Mouse (Mus musculus) heart, embryonic 11.5 days (tissue): ENCODE results near the gene Zbtb20. TPM values are rescaled to one million over a fixed set of nuclear protein-coding genes. Genes with fewer than 3 reads are reported as not detected.

Source experiments
- ATAC-seq: fragments of 200-750 bp; cut with Nextera tagmentation; replicated peaks from 2 replicates; pipeline ENCODE4 v1.8.0; 2017; ENCODE audit warnings: moderate library complexity; ENCODE audit not compliant: insufficient number of reproducible peaks, low FRiP score, low TSS enrichment
- H3K27ac ChIP-seq: fragments of 300-500 bp; sonication (generic); 2 replicates; pipeline ENCODE4 v1.5.1; 2014; ENCODE audit warnings: mild to moderate bottlenecking, low read depth, low read length
- H3K27me3 ChIP-seq: fragments of 300-500 bp; sonication (generic); 2 replicates; pipeline ENCODE4 v1.6.1; 2014; ENCODE audit warnings: mild to moderate bottlenecking, low read length, mixed read lengths; ENCODE audit not compliant: control insufficient read depth, insufficient read depth
- H3K36me3 ChIP-seq: fragments of 300-500 bp; sonication (generic); 2 replicates; pipeline ENCODE4 v1.6.1; 2014; ENCODE audit warnings: mild to moderate bottlenecking, low read length, moderate library complexity, mixed read lengths; ENCODE audit not compliant: control insufficient read depth, insufficient read depth
- H3K4me1 ChIP-seq: fragments of 300-500 bp; sonication (generic); 2 replicates; pipeline ENCODE4 v1.6.1; 2014; ENCODE audit warnings: low read length; ENCODE audit not compliant: control insufficient read depth, insufficient read depth
- H3K4me2 ChIP-seq: fragments of 300-500 bp; sonication (generic); 2 replicates; pipeline ENCODE4 v1.6.1; 2014; ENCODE audit warnings: mild to moderate bottlenecking, moderate library complexity
- H3K4me3 ChIP-seq: fragments of 300-500 bp; sonication (generic); 2 replicates; pipeline ENCODE4 v1.5.1; 2014; ENCODE audit warnings: low read depth, low read length
- H3K9ac ChIP-seq: fragments of 300-500 bp; sonication (generic); 2 replicates; pipeline ENCODE4 v1.6.1; 2014; ENCODE audit warnings: mild to moderate bottlenecking, low read depth, low read length, moderate library complexity
- H3K9me3 ChIP-seq: fragments of 300-500 bp; sonication (generic); replicated peaks from 2 replicates; pipeline ENCODE4 v1.6.1; 2016; ENCODE audit warnings: low read length; ENCODE audit not compliant: control insufficient read depth
- WGBS: fragments of 180-500 bp; shearing (Covaris S2); extraction: QIAGEN DNeasy Blood & Tissue Kit; methylation state at CpG from one replicate; pipeline ENCODE4 v1.1.7; 2014; ENCODE audit not compliant: insufficient replicate concordance; 5-methylcytosine and 5-hydroxymethylcytosine counted together
- polyA plus RNA-seq: library from polyadenylated mRNA; unstranded; fragments of >200 nt; fragmentation: Nextera tagmentation; extraction: Ambion mirVana; gene quantifications from 2 replicates; pipeline ENCODE4 v1.2.1, GENCODE M21; 2014

The Zbtb20 gene
- polyA plus RNA-seq, 1 experiment from 2014 or later = 39.0 TPM

DNA sequence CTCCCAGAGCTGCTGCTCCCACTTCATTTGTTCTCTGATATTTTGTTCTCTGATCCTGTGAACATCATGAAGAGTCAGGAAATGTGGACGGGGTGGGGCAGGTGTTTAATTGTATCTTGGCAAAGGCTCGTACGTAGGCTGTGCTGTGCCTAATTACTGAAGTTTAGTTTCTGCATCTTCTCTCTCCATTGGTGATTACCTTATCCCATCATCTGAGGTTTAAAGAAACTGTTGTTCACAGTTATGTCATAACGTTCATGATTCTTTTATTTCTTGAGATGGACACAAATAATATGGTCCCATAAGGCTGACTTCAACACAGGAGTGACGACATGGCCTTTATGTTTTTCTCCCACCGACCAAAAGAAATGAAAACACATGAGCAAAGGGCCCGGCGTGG lies 582.1 kb downstream of the Zbtb20 start:
- Histone ChIP-seq H3K27ac (no peak overlapping the region), H3K9me3 (no peaks in the 10 kb centered on the region), H3K27me3 (no peaks in the 10 kb centered on the region), H3K4me1 (no peaks in the 10 kb centered on the region), H3K36me3 (no peaks in the 10 kb centered on the region), H3K4me2 (no peak overlapping the region), H3K9ac (no peak overlapping the region), H3K4me3 (no peak overlapping the region)
- WGBS = 84% methylated on average over 8 of the region's 8 CpGs
- no peak for ATAC-seq

DNA sequence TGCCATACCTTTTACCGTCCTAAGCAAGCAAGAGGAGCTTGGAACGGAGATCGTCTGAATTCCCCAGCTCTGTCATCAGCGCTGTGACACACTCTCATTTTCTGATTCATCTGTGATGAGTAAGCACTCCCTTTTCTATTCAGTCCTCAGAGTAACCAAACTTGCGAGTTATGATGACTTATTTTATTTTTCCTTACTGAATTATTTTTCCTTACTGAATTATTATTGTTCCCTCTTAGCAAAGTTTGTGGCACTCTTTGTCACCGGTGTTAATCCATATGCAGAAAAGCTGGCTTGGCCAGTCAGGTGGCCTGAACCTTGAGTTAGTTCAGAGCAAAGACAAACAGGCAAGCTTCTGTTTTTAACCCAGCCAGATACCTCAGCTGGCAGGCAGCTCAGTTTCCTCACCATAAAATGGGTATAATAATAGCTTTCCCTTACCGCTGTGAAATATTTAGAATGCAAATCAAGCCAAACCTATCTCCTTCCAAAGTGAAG lies 583.1 kb downstream of the Zbtb20 start:
- no peaks in the 10 kb centered on the region for H3K4me1 ChIP-seq
- no peak overlapping the region for H3K27ac ChIP-seq
- no peak overlapping the region for H3K4me2 ChIP-seq
- H3K4me3 ChIP-seq = no peak overlapping the region
- WGBS = 63% methylated on average over 7 of the region's 7 CpGs
- H3K36me3 ChIP-seq = no peaks in the 10 kb centered on the region
- no peaks in the 10 kb centered on the region for H3K9me3 ChIP-seq
- no peak for ATAC-seq
- no peak overlapping the region for H3K9ac ChIP-seq
- no peaks in the 10 kb centered on the region for H3K27me3 ChIP-seq

DNA sequence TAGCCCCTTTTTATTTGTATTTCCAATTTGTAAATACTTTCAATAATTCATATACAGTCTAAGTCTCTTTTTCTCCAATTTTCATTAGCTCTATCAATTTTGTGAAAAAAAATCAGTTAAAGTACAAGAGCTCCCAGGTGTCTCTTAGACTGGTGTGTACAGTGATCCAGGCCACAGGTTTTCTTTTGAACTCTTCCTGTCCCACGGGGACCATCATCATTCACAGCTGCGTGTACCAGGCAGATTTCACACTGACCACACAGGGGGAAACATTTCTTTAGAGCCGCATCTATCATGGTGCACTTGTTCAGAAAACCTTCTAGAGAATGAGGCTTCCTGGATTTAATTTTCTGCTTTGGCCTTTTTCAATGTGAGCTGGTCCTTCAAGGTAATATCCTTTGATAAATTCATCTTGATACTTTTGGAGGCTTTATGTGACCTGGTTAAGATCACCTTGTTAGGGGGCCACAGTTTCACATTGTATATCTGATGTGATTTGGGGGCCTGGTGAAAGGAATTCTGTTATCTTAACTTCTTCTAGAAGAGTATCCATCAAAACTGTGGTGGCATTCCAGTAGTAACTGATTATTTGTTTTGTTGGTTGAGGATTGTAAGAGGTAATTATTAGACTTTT lies 586.2 kb downstream of the Zbtb20 start:
- Histone ChIP-seq H3K9me3 (no peaks in the 10 kb centered on the region), H3K4me1 (peaks cover 10% of the 10 kb centered on the region), H3K27me3 (no peaks in the 10 kb centered on the region), H3K4me3 (no peak overlapping the region), H3K27ac (no peak overlapping the region), H3K9ac (no peak overlapping the region), H3K4me2 (no peak overlapping the region), H3K36me3 (no peaks in the 10 kb centered on the region)
- 88% methylated on average over 3 of the region's 3 CpGs for WGBS
- no peak for ATAC-seq

DNA sequence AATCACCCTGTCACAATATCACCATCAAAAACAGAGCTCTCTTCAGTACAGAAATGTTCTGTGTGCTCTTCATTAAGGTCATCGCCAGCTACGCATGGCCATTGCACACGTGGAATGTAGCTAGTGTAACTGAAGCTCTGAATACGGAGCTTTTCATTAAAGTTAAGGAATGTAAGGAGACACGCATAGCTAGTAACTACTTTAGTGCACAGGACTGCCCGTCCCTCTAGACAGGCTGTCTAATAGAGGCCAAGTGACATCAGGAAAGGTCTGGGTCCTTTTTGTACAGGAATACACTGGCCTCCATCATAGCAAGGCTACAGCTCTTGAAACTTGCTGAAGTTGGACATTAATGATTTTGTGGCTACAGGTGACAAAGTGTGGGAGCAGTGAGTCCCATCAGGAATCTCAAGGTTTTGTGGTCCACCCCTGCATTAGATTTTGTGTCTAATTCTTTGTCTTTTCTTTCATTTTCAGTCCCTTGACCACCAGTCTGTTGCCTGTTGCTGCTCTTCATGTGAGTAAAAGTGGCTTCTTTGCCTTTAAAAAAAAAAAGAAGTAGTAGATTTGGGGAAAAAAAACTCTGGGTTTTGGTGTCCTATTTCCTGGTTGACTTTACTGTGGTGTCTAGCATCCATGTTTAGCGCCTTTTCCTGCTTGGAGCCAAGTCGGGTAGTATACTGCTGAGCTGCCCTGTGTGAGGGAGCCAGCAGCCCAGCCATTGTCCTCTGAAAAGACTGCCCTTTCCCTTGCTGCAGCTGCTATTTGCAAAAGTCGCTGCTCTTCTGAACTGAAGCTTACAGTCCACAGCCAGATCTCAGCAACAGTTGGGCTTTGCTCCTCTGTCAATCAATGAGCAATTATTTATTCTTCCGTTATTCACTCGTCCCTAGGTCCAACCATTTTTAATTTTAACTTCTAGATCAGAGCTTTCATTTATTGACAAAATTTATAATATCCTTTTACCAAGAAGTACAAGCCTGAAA lies 587.1 kb downstream of the Zbtb20 start:
- H3K27ac ChIP-seq = no peak overlapping the region

DNA sequence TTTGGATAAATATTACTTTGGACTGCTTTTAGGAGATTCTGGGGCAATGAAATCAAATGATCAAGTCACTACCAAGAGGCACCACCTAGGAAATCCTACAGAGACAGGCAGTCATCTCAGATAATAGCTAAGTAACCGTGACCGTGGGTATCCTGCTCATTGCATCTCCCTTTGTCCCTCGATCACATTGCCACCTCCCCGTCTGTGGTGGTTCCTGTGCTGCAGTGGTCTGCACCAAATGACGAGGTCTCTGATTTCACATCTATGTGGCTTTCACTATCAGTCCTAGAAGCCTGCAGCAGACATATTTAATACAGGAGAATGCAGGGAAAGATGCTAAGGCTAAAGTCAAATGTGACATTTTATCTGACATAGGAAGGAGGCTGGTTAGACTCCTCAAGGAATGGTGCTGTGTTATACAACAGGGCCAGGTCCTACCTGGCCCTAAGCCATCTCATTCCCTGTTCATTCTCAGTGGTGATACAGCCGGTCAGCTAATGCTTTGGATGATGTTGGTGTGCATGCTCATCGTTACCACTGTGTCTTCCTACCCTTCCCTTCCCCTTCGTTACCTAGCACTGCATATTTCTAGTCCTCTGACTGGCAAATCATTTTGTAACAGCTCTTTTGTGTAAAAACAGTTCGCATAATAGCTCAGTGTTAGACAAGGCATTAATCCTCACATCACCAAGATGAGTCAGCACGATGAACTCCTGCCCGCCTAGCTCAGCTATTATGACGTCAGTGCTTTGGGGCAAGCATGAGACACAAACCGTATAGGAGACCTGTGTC lies 588.2 kb downstream of the Zbtb20 start:
- Histone ChIP-seq H3K27ac (no peak overlapping the region), H3K9me3 (no peaks in the 10 kb centered on the region), H3K9ac (no peak overlapping the region), H3K4me3 (no peak overlapping the region), H3K27me3 (no peaks in the 10 kb centered on the region), H3K4me1 (peaks cover 10% of the 10 kb centered on the region), H3K4me2 (no peak overlapping the region), H3K36me3 (no peaks in the 10 kb centered on the region)
- WGBS = 73% methylated on average over 13 of the region's 13 CpGs
- no peak for ATAC-seq

More for the DNA sequence above, 587.1 kb downstream of the Zbtb20 start:
- no peaks in the 10 kb centered on the region for H3K9me3 ChIP-seq
- 64% methylated on average over 11 of the region's 11 CpGs for WGBS
- H3K4me1 ChIP-seq = peaks cover 10% of the 10 kb centered on the region
- H3K27me3 ChIP-seq = no peaks in the 10 kb centered on the region
- H3K4me3 ChIP-seq = no peak overlapping the region
- no peak for ATAC-seq
- no peak overlapping the region for H3K4me2 ChIP-seq
- no peaks in the 10 kb centered on the region for H3K36me3 ChIP-seq
- no peak overlapping the region for H3K9ac ChIP-seq

DNA sequence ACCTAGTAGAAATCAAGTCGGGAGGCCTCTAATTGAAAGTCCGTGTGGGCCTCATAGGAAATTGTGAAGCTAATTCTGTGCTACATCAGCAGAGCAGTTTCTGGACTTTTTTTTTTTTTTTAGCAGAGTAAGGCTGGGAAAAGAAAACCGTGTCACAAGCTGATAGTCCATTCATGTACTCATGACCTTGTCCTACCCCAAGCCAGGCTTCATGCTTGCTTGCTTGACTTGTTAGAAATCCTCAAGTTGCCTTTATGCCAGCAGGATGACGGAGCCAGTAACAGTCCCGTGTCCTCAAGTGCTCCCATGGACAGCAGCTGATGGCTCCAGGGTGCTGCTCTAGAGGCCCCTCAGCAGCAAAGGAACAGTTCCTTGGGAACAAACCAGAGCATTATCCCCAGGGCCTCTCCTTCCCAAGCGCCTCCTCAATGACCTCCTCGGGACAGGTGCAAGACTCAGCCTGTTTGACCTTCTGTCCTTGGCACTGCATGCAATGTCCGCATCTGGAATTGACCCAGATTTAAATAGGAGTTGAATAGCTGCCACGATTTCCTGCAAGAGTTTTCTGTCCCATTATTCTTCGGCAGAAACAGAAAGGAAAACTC lies 588.9 kb downstream of the Zbtb20 start:
- H3K36me3 ChIP-seq = no peaks in the 10 kb centered on the region
- H3K9ac ChIP-seq = no peak overlapping the region
- no peak overlapping the region for H3K27ac ChIP-seq
- peaks cover 10% of the 10 kb centered on the region for H3K4me1 ChIP-seq
- WGBS = 73% methylated on average over 10 of the region's 10 CpGs
- ATAC-seq = no peak
- H3K27me3 ChIP-seq = no peaks in the 10 kb centered on the region
- H3K9me3 ChIP-seq = no peaks in the 10 kb centered on the region
- no peak overlapping the region for H3K4me2 ChIP-seq
- H3K4me3 ChIP-seq = no peak overlapping the region

DNA sequence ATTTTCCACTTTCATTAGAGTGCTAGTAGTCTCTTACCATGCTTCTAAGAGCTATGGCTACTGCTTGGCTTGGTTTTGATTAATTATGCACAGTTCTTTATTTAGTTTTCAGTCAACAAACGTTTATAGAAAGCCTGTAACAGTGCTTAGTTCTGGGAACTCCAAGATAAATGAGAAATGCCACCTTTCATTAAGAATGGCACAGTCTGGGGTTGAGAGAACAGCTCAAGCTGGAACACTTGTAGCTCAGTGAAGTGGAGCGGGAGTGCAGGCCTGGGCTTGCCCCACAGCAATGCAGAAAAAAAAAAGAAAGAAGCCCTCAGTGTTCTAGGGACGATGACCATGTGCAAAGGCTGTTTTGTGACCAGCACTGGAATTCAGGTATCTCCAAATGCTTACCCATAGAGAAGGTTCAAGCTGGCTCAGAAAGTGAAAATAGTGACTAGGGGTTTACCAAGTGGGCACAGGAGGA lies 589.7 kb downstream of the Zbtb20 start:
- Histone ChIP-seq H3K4me1 (peaks cover 10% of the 10 kb centered on the region), H3K9ac (no peak overlapping the region), H3K4me2 (no peak overlapping the region), H3K27ac (no peak overlapping the region), H3K36me3 (no peaks in the 10 kb centered on the region), H3K27me3 (no peaks in the 10 kb centered on the region), H3K9me3 (no peaks in the 10 kb centered on the region), H3K4me3 (no peak overlapping the region)
- 63% methylated on average over 3 of the region's 3 CpGs for WGBS
- no peak for ATAC-seq
